Mouse (Mus musculus) effector memory CD4-positive, alpha-beta T cell, adult 7 months (primary cell): ENCODE data around the gene Olfr1487. TPM values are rescaled to one million over a fixed set of nuclear protein-coding genes. Genes with fewer than 3 reads are reported as not detected.

Experiments used
- polyA plus RNA-seq: library from polyadenylated mRNA; unstranded; fragments of 100-300 nt; shearing (Covaris generic); gene quantifications from one replicate; pipeline ENCODE4 v1.2.1, GENCODE M21; 2017

Gene Olfr1487
- not detected for polyA plus RNA-seq

DNA sequence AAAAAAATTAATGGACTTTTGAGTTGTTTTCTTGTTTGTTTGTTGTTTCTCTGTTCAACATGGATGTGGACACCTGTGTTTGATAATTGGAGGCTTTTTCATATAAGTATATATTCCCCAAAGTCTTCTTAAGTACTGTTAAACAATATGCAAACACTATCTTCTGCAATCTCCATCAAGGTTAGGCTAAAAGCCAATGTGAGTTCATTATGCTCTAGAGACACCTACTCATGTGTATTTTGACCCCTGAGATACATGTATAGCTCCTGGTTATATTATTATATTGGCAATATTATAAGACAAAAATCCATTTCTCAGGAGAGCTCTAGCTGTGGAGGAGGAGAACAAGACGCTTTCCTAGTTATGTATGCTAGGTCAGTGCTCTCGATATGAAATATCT lies at the start of gene Olfr1487:
TSS of gene Olfr1487 (plus strand) at position 301 of the 400 bp plus-strand sequence.

GRCm38 (mm10) chr19:13583211-13583610 lies 34.0 kb upstream of the Olfr1487 start, which contains the start of gene Olfr1484:
Gene Olfr1484 (plus strand): TSS chr19:13583511.

GRCm38 (mm10) chr19:13631321-13631720 lies 14.1 kb downstream of the Olfr1487 start, which contains the start of gene Olfr1489:
Gene Olfr1489 (plus strand): TSS chr19:13631621.

GRCm38 (mm10) chr19:13650791-13651190 lies 33.6 kb downstream of the Olfr1487 start, which contains the start of gene Olfr1490:
Gene Olfr1490 (plus strand): TSS chr19:13651091.

Other genes starting within 250 kb of the Olfr1487 start
- gene Olfr1469, start 209.5 kb upstream of the Olfr1487 start, polyA plus RNA-seq = 0.12 TPM
- 0.12 TPM for gene Olfr1471, start 174.0 kb upstream of the Olfr1487 start, polyA plus RNA-seq
- gene Olfr1472, start 161.3 kb upstream of the Olfr1487 start, polyA plus RNA-seq = not detected
- gene Olfr1474, start 147.8 kb upstream of the Olfr1487 start, polyA plus RNA-seq = not detected
- not detected for gene Olfr1475, start 137.2 kb upstream of the Olfr1487 start, polyA plus RNA-seq
- 0.20 TPM for gene Olfr1477, start 116.8 kb upstream of the Olfr1487 start, polyA plus RNA-seq
- gene Olfr1480, start 89.5 kb upstream of the Olfr1487 start, polyA plus RNA-seq = not detected
- not detected for gene Olfr1484, start 33.9 kb upstream of the Olfr1487 start, polyA plus RNA-seq
- 0.06 TPM for gene Olfr1489, start 14.2 kb downstream of the Olfr1487 start, polyA plus RNA-seq
- gene Olfr1490, start 33.7 kb downstream of the Olfr1487 start, polyA plus RNA-seq = 0.40 TPM
- gene Olfr1491, start 79.9 kb downstream of the Olfr1487 start, polyA plus RNA-seq = not detected
- 0.28 TPM for gene Olfr1493-ps1, start 105.9 kb downstream of the Olfr1487 start, polyA plus RNA-seq
- not detected for gene Olfr1494, start 122.4 kb downstream of the Olfr1487 start, polyA plus RNA-seq
- gene Olfr1495, start 147.2 kb downstream of the Olfr1487 start, polyA plus RNA-seq = not detected
- gene Olfr1496, start 160.5 kb downstream of the Olfr1487 start, polyA plus RNA-seq = not detected
- not detected for gene Olfr1497, start 180.8 kb downstream of the Olfr1487 start, polyA plus RNA-seq
- 0.61 TPM for gene Olfr1499, start 202.1 kb downstream of the Olfr1487 start, polyA plus RNA-seq
- gene Olfr1500, start 213.1 kb downstream of the Olfr1487 start, polyA plus RNA-seq = not detected
- 0.43 TPM for gene Olfr1501, start 233.3 kb downstream of the Olfr1487 start, polyA plus RNA-seq
- gene Olfr1502, start 244.4 kb downstream of the Olfr1487 start, polyA plus RNA-seq = not detected